Mouse (Mus musculus) Patski (cell line): ENCODE data around the gene Celsr2. TPM values are rescaled to one million over a fixed set of nuclear protein-coding genes. Genes with fewer than 3 reads are reported as not detected.

Experiments used
- ATAC-seq: fragments of 100-300 bp; one replicate; pipeline ENCODE4 v1.8.0; 2021
- CTCF ChIA-PET: fragments of 350-600 bp; sonication (Branson Sonifier 250); formaldehyde crosslinking; loops from one replicate; lab custom pipeline; 2022; ENCODE audit warnings: inconsistent platforms; lab: Charles Lee
- POLR2A ChIA-PET: fragments of 350-600 bp; sonication (Branson Sonifier 250); formaldehyde crosslinking; loops from one replicate; lab custom pipeline; 2022; ENCODE audit warnings: antibody characterized with exemption, inconsistent platforms; lab: Charles Lee
- DNase-seq: peaks from one replicate; pipeline ENCODE4 v3.0.0-alpha.2; 2011; ENCODE audit warnings: low read depth, low spot score
- H3K27me3 ChIP-seq: fragments of 371-371 bp; one replicate; pipeline ENCODE4 v1.5.1; 2021
- CTCF ChIP-seq: fragments of 100-300 bp; IDR thresholded peaks from one replicate; pipeline ENCODE4 v1.5.1; 2021
- in situ Hi-C: fragments of 300-500 bp; cut with MboI; formaldehyde crosslinking; loops from 3 replicates; pipeline ENCODE4 v1.11.1; 2018; ENCODE audit warnings: low pct_unique_long_range_greater_than_20kb, mixed read lengths
- polyA plus RNA-seq: library from polyadenylated mRNA; unstranded; gene quantifications from one replicate; pipeline ENCODE4 v1.2.3, GENCODE M21; 2021

Gene Celsr2
- polyA plus RNA-seq, 1 experiment from 2014 or later: 90.1 TPM

DNA sequence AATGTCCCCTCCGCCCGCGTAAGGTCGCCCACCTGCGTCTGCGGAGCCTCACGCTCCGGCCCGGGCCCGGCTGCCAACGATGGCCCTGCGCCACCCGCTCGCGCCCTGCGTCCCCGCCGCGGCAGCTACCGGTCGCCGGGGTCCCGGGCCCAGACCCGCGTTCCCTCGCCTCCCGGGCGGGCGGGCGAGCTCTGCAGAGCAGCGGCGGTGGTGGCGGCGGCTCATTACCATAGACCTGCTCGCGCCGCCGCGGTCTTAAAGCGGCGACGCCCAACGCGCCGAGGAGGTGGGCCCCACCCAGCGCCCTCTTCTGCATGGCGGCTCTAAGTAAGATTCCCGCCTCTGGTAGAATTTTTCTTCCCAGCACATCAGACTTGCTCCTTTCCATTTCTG, 475 bp upstream of the Celsr2 start:
- no peak for TF ChIP-seq CTCF
- in situ Hi-C loops: no loop called here
- POLR2A ChIA-PET: interaction anchor here (0.6 to 7.3 kb wide), 5 partner anchors 8 to 138 kb away, joined by 3 to 61 read pairs (median 4); partner anchors contain the start of gene Sars
- DNase-seq: no peak
- H3K27me3 ChIP-seq: no peaks in the 10 kb centered on the region
- ATAC-seq: peak; percentile 53
- CTCF ChIA-PET: interaction anchor here (1.5 kb wide), 1 partner anchor 22 kb away, joined by 3 read pairs; no protein-coding TSS in a partner anchor

- CTCF ChIA-PET: interaction anchor here (1.0 kb wide), 1 partner anchor 12 kb away, joined by 3 read pairs; no protein-coding TSS in a partner anchor
- POLR2A ChIA-PET: interaction anchor here (1.0 to 7.3 kb wide), 3 partner anchors 10 to 30 kb away, joined by 3 to 61 read pairs (median 10); partner anchors contain the start of gene Sars
- TF ChIP-seq CTCF: no peak
- ATAC-seq (no peak), DNase-seq (no peak)
- H3K27me3 ChIP-seq: no peaks in the 10 kb centered on the region
- in situ Hi-C loops: no loop called here
Observed at GRCm38 (mm10) chr3:108413634-108414360, 1.6 kb downstream of the Celsr2 start.

- TF ChIP-seq CTCF: no peak
Observed at GRCm38 (mm10) chr3:108411754-108412121, 3.6 kb downstream of the Celsr2 start.

DNA sequence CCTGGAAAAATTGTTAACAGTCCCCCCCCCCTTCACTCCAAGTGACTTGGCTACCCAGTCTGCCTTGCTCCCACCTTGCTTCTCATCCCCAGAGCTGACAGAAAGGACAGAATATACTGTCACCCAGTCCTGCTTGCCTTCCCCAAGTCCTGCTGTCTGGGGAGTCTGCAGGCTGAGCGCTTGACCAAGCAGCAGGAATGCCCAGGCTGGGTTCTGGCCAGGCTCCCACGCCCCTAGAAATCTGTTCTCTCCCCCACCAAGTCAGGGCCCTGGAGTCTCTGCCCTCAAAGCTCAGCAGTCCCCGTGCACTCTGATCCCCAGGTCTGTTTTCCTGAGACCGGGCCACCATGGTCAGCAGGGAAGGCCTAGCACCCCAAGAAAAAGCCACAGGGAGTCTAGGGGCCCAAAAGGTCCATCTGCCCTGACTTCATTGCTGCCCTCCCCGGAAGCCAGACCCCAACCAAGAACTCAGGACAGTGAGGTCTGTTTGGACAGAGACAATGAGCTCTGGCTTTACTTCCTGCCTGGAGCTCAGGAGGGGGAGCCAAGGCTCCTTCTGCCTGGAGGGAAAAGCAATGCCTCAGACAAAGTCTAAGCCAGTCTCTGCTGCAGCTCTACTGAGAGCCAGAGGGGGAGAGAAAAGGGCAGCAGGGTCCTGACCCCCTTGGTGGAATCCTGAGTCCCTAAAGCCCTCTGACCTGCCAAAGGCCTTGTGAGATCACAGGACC, 4.2 kb downstream of the Celsr2 start:
- POLR2A ChIA-PET: interaction anchor here (1.0 to 7.3 kb wide), 6 partner anchors 8 to 70 kb away, joined by 3 to 61 read pairs (median 5); partner anchors contain the start of gene Sars
- peak; percentile 81 for DNase-seq
- in situ Hi-C loops: no loop called here
- CTCF ChIA-PET: interaction anchor here (0.6 to 3.2 kb wide), 12 partner anchors 9 to 247 kb away, joined by 3 to 23 read pairs (median 4); partner anchors contain the start of genes Sars and Tmem167b
- TF ChIP-seq CTCF: no peak
- H3K27me3 ChIP-seq: no peaks in the 10 kb centered on the region
- peak; percentile 46 for ATAC-seq

More at GRCm38 (mm10) chr3:108411754-108412121, 3.6 kb downstream of the Celsr2 start:
- in situ Hi-C loops: no loop called here
- no peaks in the 10 kb centered on the region for H3K27me3 ChIP-seq
- POLR2A ChIA-PET: interaction anchor here (1.0 to 7.3 kb wide), 6 partner anchors 9 to 33 kb away, joined by 3 to 61 read pairs (median 8); partner anchors contain the start of gene Sars
- DNase-seq: peak; percentile 99
- CTCF ChIA-PET: interaction anchor here (1.1 to 3.2 kb wide), 10 partner anchors 10 to 247 kb away, joined by 3 to 23 read pairs (median 6); partner anchors contain the start of genes Sars and Tmem167b
- ATAC-seq: peak; percentile 47

GRCm38 (mm10) chr3:108410359-108410714, 5.0 kb downstream of the Celsr2 start:
- ATAC-seq (no peak), DNase-seq (no peak)
- in situ Hi-C loops: no loop called here
- ChIA-PET POLR2A (interaction anchor here (1.2 to 7.3 kb wide), 3 partner anchors 14 to 71 kb away, joined by 3 to 61 read pairs (median 14); partner anchors contain the start of gene Sars), CTCF (interaction anchor here (1.2 to 3.2 kb wide), 6 partner anchors 9 to 52 kb away, joined by 3 to 23 read pairs (median 8); partner anchors contain the start of gene Sars)
- H3K27me3 ChIP-seq: no peaks in the 10 kb centered on the region
- no peak for TF ChIP-seq CTCF

DNA sequence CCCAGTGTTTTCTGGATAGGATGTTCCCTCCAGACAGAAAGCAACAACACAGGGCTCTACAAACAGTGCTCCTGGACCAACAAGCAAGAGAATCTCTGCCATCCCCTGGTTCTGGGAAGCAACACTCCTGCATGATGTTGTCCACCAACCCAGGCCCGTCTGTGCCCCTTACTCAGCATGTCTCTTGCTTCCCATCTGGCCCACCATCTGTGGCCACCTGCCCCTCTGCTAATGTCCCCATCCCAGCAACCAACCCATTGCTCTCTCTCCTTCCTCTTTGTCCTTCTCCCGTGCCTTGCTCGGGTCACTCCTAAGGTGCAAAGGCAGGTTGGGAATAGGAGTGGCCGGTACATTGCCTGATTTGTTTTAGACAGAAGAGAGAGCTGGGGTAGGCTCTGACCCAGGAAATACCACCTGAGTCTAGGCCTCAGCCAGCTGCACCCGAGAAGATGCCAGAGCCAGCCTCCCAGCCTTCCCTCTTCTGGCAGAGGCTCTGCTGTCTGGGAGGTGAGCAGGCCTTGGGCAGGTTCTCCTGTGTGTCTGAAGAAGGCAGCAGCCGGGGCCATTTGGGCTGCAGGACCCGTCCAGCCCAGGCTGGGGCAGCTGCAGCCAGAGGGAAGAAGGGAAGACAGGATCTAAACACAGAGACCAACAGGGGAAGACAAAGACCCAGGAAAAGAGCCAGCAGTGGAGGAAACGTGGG, 5.5 kb downstream of the Celsr2 start:
- POLR2A ChIA-PET: interaction anchor here (1.2 to 7.3 kb wide), 3 partner anchors 14 to 71 kb away, joined by 3 to 61 read pairs (median 14); partner anchors contain the start of gene Sars
- no peaks in the 10 kb centered on the region for H3K27me3 ChIP-seq
- ATAC-seq (no peak), DNase-seq (no peak)
- CTCF ChIA-PET: interaction anchor here (1.2 to 3.2 kb wide), 6 partner anchors 8 to 52 kb away, joined by 3 to 23 read pairs (median 8); partner anchors contain the start of gene Sars
- no peak for TF ChIP-seq CTCF
- in situ Hi-C loops: no loop called here

- CTCF ChIA-PET: no interaction called here
- no peaks in the 10 kb centered on the region for H3K27me3 ChIP-seq
- POLR2A ChIA-PET: interaction anchor here (1.5 kb wide), 1 partner anchor 17 kb away, joined by 4 read pairs; no protein-coding TSS in a partner anchor
- TF ChIP-seq CTCF: no peak
- no peak for ATAC-seq
- DNase-seq: no peak
- in situ Hi-C loops: no loop called here
Observed at GRCm38 (mm10) chr3:108408517-108409008, 6.8 kb downstream of the Celsr2 start.

DNA sequence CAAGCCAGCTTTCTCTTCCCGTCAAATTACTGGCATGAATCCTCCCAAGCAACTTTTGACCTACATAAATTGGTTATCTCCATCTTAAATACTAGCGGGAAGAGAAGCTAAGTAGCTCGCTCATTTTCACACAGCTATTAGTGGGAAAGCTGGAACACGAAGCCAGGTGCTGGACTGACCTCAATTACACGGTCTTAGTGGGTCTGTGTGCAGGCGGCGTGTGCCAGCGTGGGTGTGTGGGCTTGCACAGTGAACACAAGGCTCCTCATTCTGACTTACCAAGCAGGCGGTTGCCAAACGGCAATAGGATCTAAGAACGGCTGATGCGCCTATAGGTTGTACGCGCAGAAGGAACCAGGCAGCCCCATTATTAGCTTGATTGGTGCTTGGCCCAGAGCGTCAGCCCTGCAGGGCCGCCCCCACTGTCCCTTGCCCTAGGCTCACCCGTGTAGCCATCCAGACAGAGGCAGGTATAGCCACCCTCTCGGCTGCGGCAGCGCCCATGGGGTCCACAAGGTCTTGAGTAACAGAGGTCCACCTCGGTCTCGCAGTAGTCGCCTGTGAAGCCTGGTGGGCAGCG, 9.0 kb downstream of the Celsr2 start:
- no peak for TF ChIP-seq CTCF
- in situ Hi-C loops: no loop called here
- CTCF ChIA-PET: no interaction called here
- POLR2A ChIA-PET: no interaction called here
- no peaks in the 10 kb centered on the region for H3K27me3 ChIP-seq
- ATAC-seq: no peak
- no peak for DNase-seq

- DNase-seq (no peak), ATAC-seq (no peak)
- POLR2A ChIA-PET: no interaction called here
- TF ChIP-seq CTCF: no peak
- CTCF ChIA-PET: no interaction called here
- in situ Hi-C loops: no loop called here
- no peaks in the 10 kb centered on the region for H3K27me3 ChIP-seq
Observed at GRCm38 (mm10) chr3:108405536-108406305, 9.6 kb downstream of the Celsr2 start.
